Mouse (Mus musculus) ES-Bruce4 (cell line): ENCODE data around the gene Atp13a2. TPM values are rescaled to one million over a fixed set of nuclear protein-coding genes. Genes with fewer than 3 reads are reported as not detected.

Source experiments
- H3K27ac ChIP-seq: 2 replicates; pipeline ENCODE4 v1.5.1; 2012; ENCODE audit warnings: low read length, inconsistent platforms; ENCODE audit not compliant: insufficient read depth
- H3K27me3 ChIP-seq: 2 replicates; pipeline ENCODE4 v1.6.1; 2012; ENCODE audit warnings: mild to moderate bottlenecking, low read length, inconsistent platforms; ENCODE audit not compliant: control insufficient read depth, poor library complexity, insufficient read depth, severe bottlenecking
- H3K36me3 ChIP-seq: 2 replicates; pipeline ENCODE4 v1.6.1; 2012; ENCODE audit warnings: inconsistent platforms, mild to moderate bottlenecking, low read length, moderate library complexity; ENCODE audit not compliant: control insufficient read depth, poor library complexity, insufficient read depth, severe bottlenecking
- H3K4me1 ChIP-seq: one replicate; pipeline ENCODE4 v1.8.1; 2011; ENCODE audit warnings: low read length; ENCODE audit not compliant: control insufficient read depth, insufficient read depth
- H3K4me3 ChIP-seq: 2 replicates; pipeline ENCODE4 v1.5.1; 2011; ENCODE audit warnings: low read depth, mild to moderate bottlenecking, low read length
- H3K9ac ChIP-seq: 2 replicates; pipeline ENCODE4 v1.6.1; 2012; ENCODE audit warnings: low read depth, mild to moderate bottlenecking, inconsistent platforms; ENCODE audit not compliant: poor library complexity, severe bottlenecking
- H3K9me3 ChIP-seq: replicated peaks from 2 replicates; pipeline ENCODE4 v1.6.1; 2012; ENCODE audit warnings: mild to moderate bottlenecking, low read length, inconsistent platforms; ENCODE audit not compliant: control insufficient read depth, poor library complexity, insufficient read depth, severe bottlenecking
- CTCF ChIP-seq: IDR thresholded peaks from one replicate; pipeline ENCODE4 v1.8.1; 2011; ENCODE audit warnings: low read depth, low read length
- EP300 ChIP-seq: IDR thresholded peaks from 2 replicates; pipeline ENCODE4 v1.6.1; 2011; ENCODE audit warnings: low read depth, low read length; ENCODE audit not compliant: insufficient read depth
- POLR2A ChIP-seq: IDR thresholded peaks from one replicate; pipeline ENCODE4 v1.8.1; 2011; ENCODE audit warnings: low read length; ENCODE audit not compliant: insufficient read depth
- polyA plus RNA-seq: library from polyadenylated mRNA; stranded (reverse); fragments of >200 nt; gene quantifications from 2 replicates; pipeline ENCODE4 v1.2.4, GENCODE M21; 2011; ENCODE audit warnings: low read depth; ENCODE audit not compliant: missing spikeins, insufficient read depth, insufficient read length

Atp13a2 gene
- polyA plus RNA-seq, 1 experiment, result 16.8 TPM

DNA sequence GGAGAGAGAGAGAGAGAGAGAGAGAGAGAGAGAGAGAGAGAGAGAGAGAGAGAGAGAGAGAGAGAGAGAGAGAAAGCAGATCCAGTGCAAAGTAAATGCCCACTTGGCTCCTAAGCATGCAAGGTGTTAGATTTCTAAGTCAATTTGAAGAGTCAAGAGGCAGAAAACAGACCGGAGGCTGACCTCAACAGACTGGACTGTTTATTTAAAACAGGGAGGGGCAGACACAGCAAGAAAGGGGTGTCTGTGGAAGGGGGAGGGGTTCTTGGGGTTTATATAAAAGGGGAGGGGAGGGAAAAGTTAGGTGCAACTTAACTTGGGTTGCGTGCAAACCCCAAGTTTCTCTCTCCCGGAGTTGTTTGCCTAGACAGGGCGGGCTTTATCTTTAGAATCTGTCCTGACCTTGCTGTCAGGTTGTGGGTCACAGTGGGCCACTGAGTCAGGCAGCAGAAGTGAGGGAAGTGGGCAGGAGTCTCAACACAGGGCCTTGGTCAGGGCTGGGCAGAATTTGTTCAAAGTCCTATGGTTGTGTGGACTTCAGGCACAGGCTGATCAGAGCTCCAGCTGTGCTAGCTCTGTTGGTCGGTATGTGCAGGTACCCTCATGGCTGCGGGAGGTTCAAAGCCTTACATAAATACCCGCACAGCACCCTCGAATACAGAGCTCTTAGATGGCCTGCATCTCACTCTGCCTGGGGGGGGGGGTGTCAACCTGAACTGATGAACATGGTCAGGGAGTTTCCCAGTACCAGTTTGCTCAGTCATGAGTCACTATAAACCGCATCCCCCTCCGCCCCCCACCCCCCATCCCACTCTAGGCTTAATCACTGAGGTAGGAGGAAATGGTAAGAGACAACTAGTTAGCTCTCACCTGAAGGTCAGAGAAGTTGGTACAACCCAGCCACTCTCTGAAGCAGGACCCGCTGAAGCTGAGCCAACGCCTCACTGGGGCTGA, 38.9 kb upstream of the Atp13a2 start:
- TF ChIP-seq EP300, result no peak
- TF ChIP-seq CTCF, result no peak
- TF ChIP-seq POLR2A, result no peak
- Histone ChIP-seq H3K27ac (no peak overlapping the region), H3K27me3 (no peaks in the 10 kb centered on the region), H3K36me3 (no peaks in the 10 kb centered on the region), H3K9me3 (peaks cover 14% of the 10 kb centered on the region), H3K4me3 (no peak overlapping the region), H3K4me1 (no peaks in the 10 kb centered on the region), H3K9ac (no peak overlapping the region)

DNA sequence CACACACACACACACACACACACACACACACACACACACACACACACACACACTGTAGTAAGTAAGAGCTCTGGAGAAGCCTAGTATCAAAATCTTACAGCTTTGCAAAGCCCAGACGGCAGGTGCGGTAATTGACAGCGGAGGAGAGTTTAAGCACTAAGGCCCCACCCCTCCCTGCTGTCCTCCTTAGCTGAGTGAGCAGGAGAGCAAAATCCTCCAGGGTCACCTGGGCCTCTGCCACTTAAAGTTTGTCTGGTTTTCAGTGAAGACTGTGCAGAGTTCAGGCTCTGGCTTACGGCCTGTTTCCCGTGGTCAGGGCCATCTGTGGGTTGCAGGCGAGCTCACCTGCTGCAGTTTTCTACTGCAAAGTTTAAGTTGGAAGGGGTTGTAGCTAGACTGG, 38.2 kb upstream of the Atp13a2 start:
- peaks cover 14% of the 10 kb centered on the region for H3K9me3 ChIP-seq
- no peak overlapping the region for H3K4me3 ChIP-seq
- H3K9ac ChIP-seq, result no peak overlapping the region
- no peak for TF ChIP-seq EP300
- TF ChIP-seq CTCF, result no peak
- TF ChIP-seq POLR2A, result no peak
- no peaks in the 10 kb centered on the region for H3K4me1 ChIP-seq
- H3K27me3 ChIP-seq, result no peaks in the 10 kb centered on the region
- H3K36me3 ChIP-seq, result no peaks in the 10 kb centered on the region
- H3K27ac ChIP-seq, result no peak overlapping the region

DNA sequence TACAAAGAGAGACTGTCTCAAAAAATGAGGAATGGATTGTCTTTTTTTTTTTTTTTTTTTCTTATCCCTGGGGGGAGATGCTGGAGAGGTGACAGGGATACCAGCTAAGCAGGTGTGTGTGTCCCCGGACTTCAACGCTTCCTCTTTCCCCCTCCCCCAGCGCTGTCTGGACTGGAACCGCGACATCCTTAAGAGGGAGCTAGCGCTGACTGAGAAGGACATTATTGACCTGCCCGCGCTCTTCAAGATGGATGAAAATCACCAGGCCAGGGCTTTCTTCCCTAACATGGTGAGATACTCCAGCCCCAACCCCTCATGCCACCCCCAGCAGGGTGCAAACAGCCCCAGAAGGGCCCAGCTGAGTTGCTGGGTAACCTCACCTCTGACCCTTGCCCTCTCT, 37.6 kb upstream of the Atp13a2 start:
- no peaks in the 10 kb centered on the region for H3K36me3 ChIP-seq
- H3K27ac ChIP-seq, result no peak overlapping the region
- no peaks in the 10 kb centered on the region for H3K4me1 ChIP-seq
- no peaks in the 10 kb centered on the region for H3K27me3 ChIP-seq
- H3K9me3 ChIP-seq, result peaks cover 9% of the 10 kb centered on the region
- no peak overlapping the region for H3K9ac ChIP-seq
- TF ChIP-seq EP300 (no peak), CTCF (no peak), POLR2A (no peak)
- H3K4me3 ChIP-seq, result no peak overlapping the region

DNA sequence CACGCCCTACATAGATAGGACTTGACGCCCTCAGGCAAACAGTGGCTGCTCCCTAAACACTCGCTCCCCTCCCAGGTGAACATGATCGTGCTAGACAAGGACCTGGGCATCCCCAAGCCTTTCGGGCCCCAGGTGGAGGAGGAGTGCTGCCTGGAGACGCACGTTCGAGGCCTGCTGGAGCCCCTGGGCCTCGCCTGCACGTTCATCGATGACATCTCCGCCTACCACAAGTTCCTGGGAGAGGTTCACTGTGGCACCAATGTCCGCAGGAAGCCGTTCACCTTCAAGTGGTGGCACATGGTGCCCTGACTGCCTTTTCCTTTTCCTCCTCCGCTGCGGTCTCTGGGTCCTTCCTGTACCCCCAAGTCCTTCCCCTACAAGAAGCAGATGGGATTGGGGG, 37.1 kb upstream of the Atp13a2 start:
- Histone ChIP-seq H3K36me3 (no peaks in the 10 kb centered on the region), H3K4me3 (no peak overlapping the region), H3K4me1 (no peaks in the 10 kb centered on the region), H3K9ac (no peak overlapping the region), H3K9me3 (peaks cover 3% of the 10 kb centered on the region; the same call in 1 of the 2 replicates), H3K27me3 (no peaks in the 10 kb centered on the region), H3K27ac (no peak overlapping the region)
- no peak for TF ChIP-seq EP300
- no peak for TF ChIP-seq POLR2A
- no peak for TF ChIP-seq CTCF

- no peak for TF ChIP-seq POLR2A
- TF ChIP-seq CTCF, result no peak
- no peak for TF ChIP-seq EP300
- Histone ChIP-seq H3K4me1 (no peaks in the 10 kb centered on the region), H3K4me3 (no peak overlapping the region), H3K27me3 (no peaks in the 10 kb centered on the region), H3K9me3 (no peaks in the 10 kb centered on the region), H3K27ac (no peak overlapping the region), H3K36me3 (no peaks in the 10 kb centered on the region), H3K9ac (no peak overlapping the region)
Observed at GRCm38 (mm10) chr4:140950574-140950973, 36.1 kb upstream of the Atp13a2 start.
